Mouse (Mus musculus) frontal cortex, postnatal 36 days (tissue): ENCODE measurements around the gene Mapk8.
"Not testable (repeated sequence)": the region's sequence is repeated elsewhere in the genome, so short reads cannot be mapped to it uniquely, and the experiment has no call there.

Experiments
- DNase-seq, 2 experiments: peaks; one replicate each; pipeline ENCODE4 v3.0.0; 2022; ENCODE audit warnings: low spot score in 2 of 2

Gene Mapk8

GRCm38 (mm10) chr14:33447027-33447569 is at the start of gene Mapk8:
Gene Mapk8 (minus strand): TSS chr14:33447158.
- DNase-seq, result peak; percentile 94 to 96

- no peak for DNase-seq
Measured at GRCm38 (mm10) chr14:33495226-33495625, 48.3 kb upstream of the Mapk8 start.

GRCm38 (mm10) chr14:33487805-33488550 is 41.0 kb upstream of the Mapk8 start:
- peak in 1 of 2 experiments; percentile 20 for DNase-seq

- no peak for DNase-seq
Measured at GRCm38 (mm10) chr14:33481991-33482390, 35.0 kb upstream of the Mapk8 start.

- DNase-seq, result peak; percentile 21 to 47
Measured at GRCm38 (mm10) chr14:33476094-33476760, 29.3 kb upstream of the Mapk8 start.

- DNase-seq, result peak; percentile 42 to 75
Measured at GRCm38 (mm10) chr14:33474461-33474860, 27.5 kb upstream of the Mapk8 start.

GRCm38 (mm10) chr14:33471331-33471730 is 24.4 kb upstream of the Mapk8 start, which contains the start of gene Frmpd2:
Gene Frmpd2 (plus strand): TSS chr14:33471696.
- no peak for DNase-seq

GRCm38 (mm10) chr14:33467766-33468165 is 20.8 kb upstream of the Mapk8 start:
- no peak for DNase-seq

- DNase-seq, result no peak
Measured at GRCm38 (mm10) chr14:33463658-33464057, 16.7 kb upstream of the Mapk8 start.

- no peak for DNase-seq
Measured at GRCm38 (mm10) chr14:33450331-33450730, 3.4 kb upstream of the Mapk8 start.

GRCm38 (mm10) chr14:33449296-33449840 is 2.4 kb upstream of the Mapk8 start:
- DNase-seq, result no peak

- no peak for DNase-seq
Measured at GRCm38 (mm10) chr14:33448276-33448675, 1.3 kb upstream of the Mapk8 start.

GRCm38 (mm10) chr14:33446561-33447023 is 366 bp downstream of the Mapk8 start:
- DNase-seq, result peak in 1 of 2 experiments; percentile 57

GRCm38 (mm10) chr14:33445962-33446361 is 996 bp downstream of the Mapk8 start:
- no peak for DNase-seq

GRCm38 (mm10) chr14:33443780-33444179 is 3.2 kb downstream of the Mapk8 start:
- no peak for DNase-seq

- DNase-seq, result not testable (repeated sequence)
Measured at GRCm38 (mm10) chr14:33432485-33432884, 14.5 kb downstream of the Mapk8 start.

- DNase-seq, result no peak
Measured at GRCm38 (mm10) chr14:33424124-33424523, 22.8 kb downstream of the Mapk8 start.

GRCm38 (mm10) chr14:33423003-33423402 is 24.0 kb downstream of the Mapk8 start:
- no peak for DNase-seq

- DNase-seq, result no peak
Measured at GRCm38 (mm10) chr14:33418311-33418909, 28.5 kb downstream of the Mapk8 start.

- no peak for DNase-seq
Measured at GRCm38 (mm10) chr14:33415746-33416145, 31.2 kb downstream of the Mapk8 start.

- DNase-seq, result no peak
Measured at GRCm38 (mm10) chr14:33402331-33402730, 44.6 kb downstream of the Mapk8 start.

GRCm38 (mm10) chr14:33400019-33400418 is 46.9 kb downstream of the Mapk8 start:
- DNase-seq, result no peak
